ENCODE assay signal across 9 mouse cellular contexts in genomic region chr2:121415103-121415502, GRCm38 (mm10). TPM values are rescaled to one million over a fixed set of nuclear protein-coding genes. Genes with fewer than 3 reads are reported as not detected.
DNase-seq lines count a peak whose midpoint lies in the region; ATAC-seq and TF ChIP-seq lines count a peak whose summit lies in the region.
"Had no signal": no experiment of that assay in that cellular context is flagged by ENCODE, and none has a peak within 500 bp of the region (broad histone marks: within the 10 kb centered on the region; RNA-seq: fewer than 3 reads in every experiment).

No protein-coding gene starts in this region.

- TF ChIP-seq POLR2A in lung, adult 2 months (IDR thresholded peaks at IDR 0.05; ENCODE audit: borderline replicate concordance, extremely low read depth, low read depth, low read length): no peak

- WGBS in heart, embryonic 16.5 days: 32% methylated on average over 3 of the region's 3 CpGs
- 17% methylated on average over 3 of the region's 3 CpGs for WGBS in liver, embryonic 15.5 days (ENCODE audit: insufficient replicate concordance)
- 21% methylated on average over 3 of the region's 3 CpGs for WGBS in lung, adult 2 months

- H3K4me3 ChIP-seq in erythroblast, embryonic 14.5 days (replicated peaks): peak overlapping the region; percentile 99
- peak overlapping the region; percentile 90 for H3K4me3 ChIP-seq in heart, embryonic 16.5 days (ENCODE audit: low read length)
- H3K4me3 ChIP-seq in liver, embryonic 15.5 days (replicated peaks): peak overlapping the region; percentile 100
- no peak overlapping the region for H3K4me3 ChIP-seq in lung, adult 2 months (replicated peaks; ENCODE audit: extremely low read depth, low read depth, low read length)

- peak overlapping the region; percentile 68 for H3K4me2 ChIP-seq in heart, embryonic 16.5 days (ENCODE audit: low read depth, low read length)
- H3K4me2 ChIP-seq in liver, embryonic 15.5 days: peak overlapping the region; percentile 89

- peaks cover 36% of the 10 kb centered on the region for H3K4me1 ChIP-seq in erythroblast, embryonic 14.5 days (ENCODE audit: control insufficient read depth)
- H3K4me1 ChIP-seq in heart, embryonic 16.5 days (ENCODE audit: control insufficient read depth, insufficient read depth, low read length): peaks cover 24% of the 10 kb centered on the region
- peaks cover 47% of the 10 kb centered on the region for H3K4me1 ChIP-seq in liver, embryonic 15.5 days (replicated peaks)
- H3K4me1 ChIP-seq in lung, adult 2 months (ENCODE audit: control insufficient read depth, insufficient read depth, low read length): peaks cover 10% of the 10 kb centered on the region

- ATAC-seq in erythroblast, adult 5-6 weeks (replicated peaks; ENCODE audit: low FRiP score, poor library complexity, severe bottlenecking): no peak
- ATAC-seq in heart, embryonic 16.5 days (replicated peaks; ENCODE audit: extremely low read depth, insufficient read depth, low FRiP score): no peak
- ATAC-seq in liver, embryonic 15.5 days (ENCODE audit: insufficient read depth): no peak

- H3K9me3 ChIP-seq in erythroblast, embryonic 14.5 days (ENCODE audit: control insufficient read depth, low read length): no peaks in the 10 kb centered on the region
- no peaks in the 10 kb centered on the region for H3K9me3 ChIP-seq in heart, embryonic 16.5 days (replicated peaks; ENCODE audit: control insufficient read depth, low read length)
- H3K9me3 ChIP-seq in liver, embryonic 15.5 days (replicated peaks): no peaks in the 10 kb centered on the region

- TF ChIP-seq CTCF in lung, adult 2 months (IDR thresholded peaks at IDR 0.05; ENCODE audit: insufficient read depth, low read length): no peak

- peak; percentile 50 for DNase-seq in CD4-positive helper T cell, adult 2 months (ENCODE audit: low read depth, low spot score)
- DNase-seq in adrenal gland, adult 2 months: no peak
- no peak for DNase-seq in right cerebral cortex, postnatal 10 days (ENCODE audit: low spot score in 2 of 2)
- no peak for DNase-seq in lung, adult 2 months
- DNase-seq: layer of hippocampus, adult 9-11 months had no signal

- peak overlapping the region; percentile 99 for H3K9ac ChIP-seq in heart, embryonic 16.5 days (ENCODE audit: low read length)
- no peak overlapping the region for H3K9ac ChIP-seq in liver, embryonic 15.5 days

- H3K27ac ChIP-seq in heart, embryonic 16.5 days (ENCODE audit: low read length): 0 out of 2 replicates have a peak overlapping the region, but pooled peaks have one; percentile 13
- no peak overlapping the region for H3K27ac ChIP-seq in liver, embryonic 15.5 days (replicated peaks)

- peaks cover 35% of the 10 kb centered on the region for H3K36me3 ChIP-seq in erythroblast, embryonic 14.5 days (ENCODE audit: control insufficient read depth)
- H3K36me3 ChIP-seq in heart, embryonic 16.5 days (ENCODE audit: control insufficient read depth, insufficient read depth): peaks cover 9% of the 10 kb centered on the region
- peaks cover 35% of the 10 kb centered on the region for H3K36me3 ChIP-seq in liver, embryonic 15.5 days (replicated peaks)

- H3K27me3 ChIP-seq in erythroblast, embryonic 14.5 days (ENCODE audit: control insufficient read depth): no peaks in the 10 kb centered on the region
- H3K27me3 ChIP-seq in heart, embryonic 16.5 days (ENCODE audit: control insufficient read depth, insufficient read depth, low read length): no peaks in the 10 kb centered on the region
- no peaks in the 10 kb centered on the region for H3K27me3 ChIP-seq in liver, embryonic 15.5 days

RNA-seq across cellular contexts. Expression of gene Catsper2, which starts 1.5 kb away (rescaled TPM):
- polyA plus RNA-seq in erythroblast, embryonic 14.5 days (2012): not detected in 2 replicates
- 2.9 TPM in 1 of 2 replicates, not detected in the other for total RNA-seq in erythroblast, adult 5-6 weeks (2015; ENCODE audit: low replicate concordance)
- total RNA-seq in erythroblast, adult 5-6 weeks (2017; ENCODE audit: low replicate concordance): 2.2 TPM in 1 of 2 replicates, not detected in the other
- 2.7 and 3.4 TPM in 2 replicates for polyA plus RNA-seq in heart, embryonic 16.5 days (2015; fragmentation: Nextera tagmentation; extraction: Ambion mirVana)
- polyA plus RNA-seq in liver, embryonic 15.5 days (2015; fragmentation: Nextera tagmentation; extraction: Ambion mirVana): 0.61 and 0.97 TPM in 2 replicates
- total RNA-seq in adrenal gland, adult 2 months (2021): 1 to 10 TPM; 1.5 to 2.4 TPM
- polyA plus RNA-seq in adrenal gland, adult 2 months (2012; rRNA removed): 0.65 and 0.95 TPM in 2 replicates
- polyA plus RNA-seq in lung, adult 2 months (2012; rRNA removed): 1.00 and 2.0 TPM in 2 replicates

RNA-seq across cellular contexts. Expression of gene Pdia3, which starts 1.5 kb away (rescaled TPM):
- 16.4 and 16.8 TPM in 2 replicates for polyA plus RNA-seq in erythroblast, embryonic 14.5 days (2012)
- total RNA-seq in erythroblast, adult 5-6 weeks (2015; ENCODE audit: low replicate concordance): 80.1 and 87.8 TPM in 2 replicates
- 66.2 and 70.2 TPM in 2 replicates for total RNA-seq in erythroblast, adult 5-6 weeks (2017; ENCODE audit: low replicate concordance)
- polyA plus RNA-seq in heart, embryonic 16.5 days (2015; fragmentation: Nextera tagmentation; extraction: Ambion mirVana): 468 and 473 TPM in 2 replicates
- 271 and 287 TPM in 2 replicates for polyA plus RNA-seq in liver, embryonic 15.5 days (2015; fragmentation: Nextera tagmentation; extraction: Ambion mirVana)
- 100 to 1,000 TPM; 385 to 421 TPM for total RNA-seq in adrenal gland, adult 2 months (2021)
- polyA plus RNA-seq in adrenal gland, adult 2 months (2012; rRNA removed): 1,644 and 2,044 TPM in 2 replicates
- polyA plus RNA-seq in lung, adult 2 months (2012; rRNA removed): 395 and 710 TPM in 2 replicates

RNA-seq across cellular contexts. Expression of gene Strc, which starts 28.1 kb away (rescaled TPM):
- polyA plus RNA-seq in erythroblast, embryonic 14.5 days (2012): not detected in 2 replicates
- not detected in 2 replicates for total RNA-seq in erythroblast, adult 5-6 weeks (2015; ENCODE audit: low replicate concordance)
- not detected in 2 replicates for total RNA-seq in erythroblast, adult 5-6 weeks (2017; ENCODE audit: low replicate concordance)
- polyA plus RNA-seq in heart, embryonic 16.5 days (2015; fragmentation: Nextera tagmentation; extraction: Ambion mirVana): not detected in 2 replicates
- not detected in 2 replicates for polyA plus RNA-seq in liver, embryonic 15.5 days (2015; fragmentation: Nextera tagmentation; extraction: Ambion mirVana)
- under 1 TPM in 1 of 2 experiments, not detected in 1; 0.31 TPM for total RNA-seq in adrenal gland, adult 2 months (2021)
- 0.07 and 0.16 TPM in 2 replicates for polyA plus RNA-seq in adrenal gland, adult 2 months (2012; rRNA removed)
- polyA plus RNA-seq in lung, adult 2 months (2012; rRNA removed): 0.08 TPM in 1 of 2 replicates, not detected in the other

RNA-seq across cellular contexts. Expression of gene Ell3, which starts 29.0 kb away (rescaled TPM):
- polyA plus RNA-seq in erythroblast, embryonic 14.5 days (2012): not detected in 2 replicates
- total RNA-seq in erythroblast, adult 5-6 weeks (2015; ENCODE audit: low replicate concordance): not detected in 2 replicates
- total RNA-seq in erythroblast, adult 5-6 weeks (2017; ENCODE audit: low replicate concordance): not detected in 2 replicates
- 1.1 and 1.6 TPM in 2 replicates for polyA plus RNA-seq in heart, embryonic 16.5 days (2015; fragmentation: Nextera tagmentation; extraction: Ambion mirVana)
- polyA plus RNA-seq in liver, embryonic 15.5 days (2015; fragmentation: Nextera tagmentation; extraction: Ambion mirVana): 2.9 and 3.0 TPM in 2 replicates
- under 1 TPM; 0.35 to 0.63 TPM for total RNA-seq in adrenal gland, adult 2 months (2021)
- 0.20 and 0.23 TPM in 2 replicates for polyA plus RNA-seq in adrenal gland, adult 2 months (2012; rRNA removed)
- 0.97 and 1.1 TPM in 2 replicates for polyA plus RNA-seq in lung, adult 2 months (2012; rRNA removed)

RNA-seq across cellular contexts. Expression of gene Serf2, which starts 33.9 kb away (rescaled TPM):
- 65.1 and 75.3 TPM in 2 replicates for polyA plus RNA-seq in erythroblast, embryonic 14.5 days (2012)
- 50.9 and 58.1 TPM in 2 replicates for total RNA-seq in erythroblast, adult 5-6 weeks (2015; ENCODE audit: low replicate concordance)
- total RNA-seq in erythroblast, adult 5-6 weeks (2017; ENCODE audit: low replicate concordance): 40.6 and 55.3 TPM in 2 replicates
- polyA plus RNA-seq in heart, embryonic 16.5 days (2015; fragmentation: Nextera tagmentation; extraction: Ambion mirVana): 468 and 577 TPM in 2 replicates
- polyA plus RNA-seq in liver, embryonic 15.5 days (2015; fragmentation: Nextera tagmentation; extraction: Ambion mirVana): 167 and 207 TPM in 2 replicates
- total RNA-seq in adrenal gland, adult 2 months (2021): 100 to 1,000 TPM; 272 to 371 TPM
- polyA plus RNA-seq in adrenal gland, adult 2 months (2012; rRNA removed): 275 and 332 TPM in 2 replicates
- polyA plus RNA-seq in lung, adult 2 months (2012; rRNA removed): 227 and 315 TPM in 2 replicates

Comparison
In these comparisons a context has a peak if more than half of its experiments do, and no peak if none do; other contexts are left out.
1. RNA of gene Pdia3, which starts 1.5 kb away (polyA plus RNA-seq): 1,644 to 2,044 TPM in adrenal gland, adult 2 months, 468 to 473 TPM in heart, embryonic 16.5 days, 395 to 710 TPM in lung, adult 2 months and 271 to 287 TPM in liver, embryonic 15.5 days; 16.4 to 16.8 TPM in erythroblast, embryonic 14.5 days; every median in the first group is over 10 times any median in the second.